Mouse (Mus musculus) small intestine, adult 2 months (tissue): ENCODE results near the gene Htra2.

ENCODE experiments used
- CTCF ChIP-seq: fragments of 200-500 bp; IDR thresholded peaks from 2 replicates; pipeline ENCODE4 v1.5.1; 2012; ENCODE audit warnings: low read depth, mild to moderate bottlenecking, control low read depth, inconsistent platforms, low read length, moderate library complexity, mixed read lengths; ENCODE audit not compliant: insufficient replicate concordance, insufficient read length; ENCODE audit errors: extremely low read depth
- POLR2A ChIP-seq: fragments of 200-500 bp; IDR thresholded peaks from 2 replicates; pipeline ENCODE4 v1.6.1; 2012; ENCODE audit warnings: low read depth, mild to moderate bottlenecking, control low read depth, inconsistent platforms, low read length, moderate library complexity

DNA sequence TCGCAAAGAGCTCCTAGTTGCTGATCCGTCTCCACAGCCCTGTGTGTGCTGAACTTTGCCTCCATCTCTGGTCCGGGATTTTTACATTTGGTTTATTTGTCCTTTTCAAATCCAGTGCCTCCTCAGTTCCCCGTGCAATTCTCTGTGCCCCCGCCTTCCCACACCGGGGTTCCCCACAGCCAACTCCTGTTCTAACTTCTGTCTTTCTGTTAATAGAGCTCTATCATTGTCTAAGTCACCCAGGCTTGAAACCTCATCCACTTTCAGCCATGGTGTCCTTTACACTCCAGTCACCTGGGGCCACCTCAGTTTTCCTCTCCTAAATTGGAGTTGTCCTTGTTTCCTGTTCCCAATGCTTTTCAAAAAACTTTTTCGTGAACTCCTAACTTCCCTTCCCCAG lies 43.8 kb downstream of the Htra2 start:
- TF ChIP-seq POLR2A (no peak), CTCF (no peak)
